Mouse (Mus musculus) liver, adult 2 months (tissue): ENCODE results near the gene Stk24.

Experiments used
- CTCF ChIP-seq: fragments of 200-500 bp; IDR thresholded peaks from 2 replicates; pipeline ENCODE4 v1.5.1; 2011; ENCODE audit warnings: low read depth, low read length, control low read depth
- POLR2A ChIP-seq: fragments of 200-500 bp; IDR thresholded peaks from 2 replicates; pipeline ENCODE4 v1.6.1; 2011; ENCODE audit warnings: low read length, control low read depth; ENCODE audit not compliant: insufficient read depth; ENCODE audit errors: extremely low read depth

DNA sequence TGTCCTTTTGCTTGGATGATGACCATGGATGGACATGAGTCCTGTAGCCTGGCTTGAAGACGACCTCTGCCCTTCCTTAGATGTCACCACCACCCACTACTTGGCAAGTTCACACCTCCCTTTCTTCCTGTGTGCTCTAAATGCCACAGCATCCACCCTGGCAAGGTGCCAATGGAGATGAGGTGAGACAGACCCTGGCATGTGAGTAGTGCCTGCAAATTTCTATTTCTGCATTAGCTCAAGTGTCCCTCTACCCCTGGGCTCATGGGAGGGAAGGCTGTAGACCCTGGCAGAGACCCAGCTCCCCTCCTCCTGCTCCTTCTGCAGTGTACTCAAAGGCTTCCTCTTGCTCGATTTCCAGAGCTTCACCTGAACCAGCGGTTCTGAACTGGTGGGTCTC, 64.9 kb downstream of the Stk24 start:
- TF ChIP-seq CTCF (no peak), POLR2A (no peak)
